Mouse (Mus musculus): ENCODE data around the gene Exosc5. TPM values are rescaled to one million over a fixed set of nuclear protein-coding genes. Genes with fewer than 3 reads are reported as not detected.
A peak's percentile ranks its signal among the peaks of the same experiment; 100 is the strongest.

Exosc5 gene
- total and polyA plus RNA-seq, 3 experiments = 16.6 to 23.5 (median 20.5) TPM

DNA sequence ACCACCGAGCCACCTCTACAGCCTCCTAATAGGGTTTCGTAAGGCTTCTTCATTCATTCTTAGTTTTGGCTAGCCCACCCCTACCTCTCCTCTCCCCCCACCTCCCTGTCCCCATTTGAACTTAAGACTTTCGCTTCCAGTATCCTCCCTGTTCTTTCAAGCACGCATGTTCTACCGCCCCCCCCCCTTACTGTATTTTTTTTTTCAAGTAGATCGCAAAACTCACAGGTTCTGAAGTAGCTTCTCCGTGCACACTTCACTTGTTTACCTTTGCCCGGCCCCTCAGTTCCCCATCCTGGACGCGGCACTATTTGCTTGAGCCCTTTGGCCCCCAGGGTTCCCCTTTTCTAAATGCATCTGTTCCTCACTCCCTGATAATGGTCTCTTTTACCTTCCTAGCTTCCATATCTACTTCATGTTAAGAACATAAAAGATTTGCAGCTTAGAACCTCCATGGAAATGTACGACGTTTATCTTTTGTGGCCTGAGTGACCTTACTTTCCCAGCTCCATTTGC, 6.7 kb upstream of the Exosc5 start:
- H3K36me3 ChIP-seq (ENCODE audit: control insufficient read depth, insufficient read depth, low read length) = peaks cover 3% of the 10 kb centered on the region; the same call in 1 of the 2 replicates
- H3K4me1 ChIP-seq (ENCODE audit: control insufficient read depth, insufficient read depth, low read length) = peaks cover 3% of the 10 kb centered on the region
- intact Hi-C loops (cut with DNase I) = no loop called here
- no peaks in the 10 kb centered on the region for H3K27me3 ChIP-seq (ENCODE audit: control insufficient read depth, insufficient read depth, low read length)
- H3K79me2 ChIP-seq (replicated peaks; ENCODE audit: control insufficient read depth, insufficient read depth, low read length) = peaks cover 2% of the 10 kb centered on the region; the same call in 1 of the 2 replicates
- no peak overlapping the region for H3K27ac ChIP-seq
- no peak overlapping the region for H3K4me3 ChIP-seq
- no peak for DNase-seq
- WGBS = 79% methylated on average over 12 of the region's 12 CpGs
- TF ChIP-seq EP300 (IDR thresholded peaks at IDR 0.05; ENCODE audit: insufficient read depth, low read depth, low read length) = no peak
- no peak for TF ChIP-seq CTCF (IDR thresholded peaks at IDR 0.05)
- TF ChIP-seq POLR2A (IDR thresholded peaks at IDR 0.05; ENCODE audit: insufficient read depth, low read depth, low read length) = no peak
- no peak overlapping the region for H3K9ac ChIP-seq (ENCODE audit: low read depth, low read length)

GRCm38 (mm10) chr7:25655601-25656428, 3.1 kb upstream of the Exosc5 start:
- Histone ChIP-seq H3K4me1 (ENCODE audit: control insufficient read depth, insufficient read depth, low read length) (peaks cover 3% of the 10 kb centered on the region), H3K36me3 (ENCODE audit: control insufficient read depth, insufficient read depth, low read length) (peaks cover 2% of the 10 kb centered on the region; the same call in 1 of the 2 replicates), H3K27me3 (ENCODE audit: control insufficient read depth, insufficient read depth, low read length) (no peaks in the 10 kb centered on the region), H3K9ac (ENCODE audit: low read depth, low read length) (no peak overlapping the region), H3K4me3 (no peak overlapping the region), H3K27ac (peak overlapping the region; percentile 61), H3K79me2 (replicated peaks; ENCODE audit: control insufficient read depth, insufficient read depth, low read length) (no peaks in the 10 kb centered on the region; the same call in 1 of the 2 replicates)
- WGBS = 64% methylated on average over 11 of the region's 11 CpGs
- peak in 1 of 2 experiments; percentile 44 for DNase-seq
- TF ChIP-seq CTCF (IDR thresholded peaks at IDR 0.05) (no peak), POLR2A (IDR thresholded peaks at IDR 0.05; ENCODE audit: insufficient read depth, low read depth, low read length) (no peak), EP300 (IDR thresholded peaks at IDR 0.05; ENCODE audit: insufficient read depth, low read depth, low read length) (no peak)
- intact Hi-C loops (cut with DNase I) = loop anchor here (2.0 kb wide), 1 partner anchor 37 kb away; the partner anchor contains the start of gene Dmac2

GRCm38 (mm10) chr7:25657785-25658184, 1.2 kb upstream of the Exosc5 start:
- no peaks in the 10 kb centered on the region; the same call in none of the 2 replicates for H3K79me2 ChIP-seq (replicated peaks; ENCODE audit: control insufficient read depth, insufficient read depth, low read length)
- peaks cover 3% of the 10 kb centered on the region for H3K4me1 ChIP-seq (ENCODE audit: control insufficient read depth, insufficient read depth, low read length)
- H3K36me3 ChIP-seq (ENCODE audit: control insufficient read depth, insufficient read depth, low read length) = peaks cover 2% of the 10 kb centered on the region; the same call in 1 of the 2 replicates
- intact Hi-C loops (cut with DNase I) = loop anchor here (2.0 kb wide), 3 partner anchors 31 to 61 kb away; partner anchors contain the start of genes B3gnt8, Ccdc97 and Dmac2
- no peak for TF ChIP-seq CTCF (IDR thresholded peaks at IDR 0.05)
- no peak for TF ChIP-seq EP300 (IDR thresholded peaks at IDR 0.05; ENCODE audit: insufficient read depth, low read depth, low read length)
- no peak for TF ChIP-seq POLR2A (IDR thresholded peaks at IDR 0.05; ENCODE audit: insufficient read depth, low read depth, low read length)
- 16% methylated on average over 10 of the region's 10 CpGs for WGBS
- peak overlapping the region; percentile 72 for H3K9ac ChIP-seq (ENCODE audit: low read depth, low read length)
- H3K27me3 ChIP-seq (ENCODE audit: control insufficient read depth, insufficient read depth, low read length) = no peaks in the 10 kb centered on the region
- peak overlapping the region; percentile 65 for H3K4me3 ChIP-seq
- peak overlapping the region; percentile 99 for H3K27ac ChIP-seq
- DNase-seq = no peak

- 92% methylated on average over 8 of the region's 8 CpGs for WGBS
- intact Hi-C loops (cut with DNase I) = no loop called here
- Histone ChIP-seq H3K79me2 (replicated peaks; ENCODE audit: control insufficient read depth, insufficient read depth, low read length) (no peaks in the 10 kb centered on the region; the same call in 1 of the 2 replicates), H3K4me3 (no peak overlapping the region), H3K9ac (ENCODE audit: low read depth, low read length) (no peak overlapping the region), H3K27me3 (ENCODE audit: control insufficient read depth, insufficient read depth, low read length) (no peaks in the 10 kb centered on the region), H3K36me3 (ENCODE audit: control insufficient read depth, insufficient read depth, low read length) (no peaks in the 10 kb centered on the region), H3K4me1 (ENCODE audit: control insufficient read depth, insufficient read depth, low read length) (no peaks in the 10 kb centered on the region), H3K27ac (no peak overlapping the region)
- TF ChIP-seq POLR2A (IDR thresholded peaks at IDR 0.05; ENCODE audit: insufficient read depth, low read depth, low read length) (no peak), CTCF (IDR thresholded peaks at IDR 0.05) (no peak), EP300 (IDR thresholded peaks at IDR 0.05; ENCODE audit: insufficient read depth, low read depth, low read length) (no peak)
- no peak for DNase-seq
Measured at GRCm38 (mm10) chr7:25666381-25666780, 7.4 kb downstream of the Exosc5 start.

- Histone ChIP-seq H3K4me3 (no peak overlapping the region), H3K9ac (ENCODE audit: low read depth, low read length) (no peak overlapping the region), H3K27ac (no peak overlapping the region), H3K27me3 (ENCODE audit: control insufficient read depth, insufficient read depth, low read length) (no peaks in the 10 kb centered on the region), H3K79me2 (replicated peaks; ENCODE audit: control insufficient read depth, insufficient read depth, low read length) (no peaks in the 10 kb centered on the region), H3K36me3 (ENCODE audit: control insufficient read depth, insufficient read depth, low read length) (no peaks in the 10 kb centered on the region), H3K4me1 (ENCODE audit: control insufficient read depth, insufficient read depth, low read length) (no peaks in the 10 kb centered on the region)
- intact Hi-C loops (cut with DNase I) = no loop called here
- WGBS = 89% methylated on average over 10 of the region's 10 CpGs
- DNase-seq = no peak
- TF ChIP-seq EP300 (IDR thresholded peaks at IDR 0.05; ENCODE audit: insufficient read depth, low read depth, low read length) (no peak), CTCF (IDR thresholded peaks at IDR 0.05) (no peak), POLR2A (IDR thresholded peaks at IDR 0.05; ENCODE audit: insufficient read depth, low read depth, low read length) (no peak)
Measured at GRCm38 (mm10) chr7:25669158-25669557, 10.2 kb downstream of the Exosc5 start.

Data from heart, adult 2 months (tissue).